Mouse (Mus musculus) gastrocnemius, postnatal 25 days (tissue): ENCODE measurements around the gene Scamp1. TPM values are rescaled to one million over a fixed set of nuclear protein-coding genes. Genes with fewer than 3 reads are reported as not detected.

Source experiments
- DNase-seq: peaks from one replicate; pipeline ENCODE4 v3.0.0; 2022
- total RNA-seq, 2 experiments: library from RNA; stranded (reverse); gene quantifications; 1 replicate in 1 of 2; 2 replicates in 1 of 2; pipeline ENCODE4 v1.2.3; 2021

Scamp1 gene
- total RNA-seq, 2 experiments from 2014 or later: 15.9 to 17.7 TPM

DNA sequence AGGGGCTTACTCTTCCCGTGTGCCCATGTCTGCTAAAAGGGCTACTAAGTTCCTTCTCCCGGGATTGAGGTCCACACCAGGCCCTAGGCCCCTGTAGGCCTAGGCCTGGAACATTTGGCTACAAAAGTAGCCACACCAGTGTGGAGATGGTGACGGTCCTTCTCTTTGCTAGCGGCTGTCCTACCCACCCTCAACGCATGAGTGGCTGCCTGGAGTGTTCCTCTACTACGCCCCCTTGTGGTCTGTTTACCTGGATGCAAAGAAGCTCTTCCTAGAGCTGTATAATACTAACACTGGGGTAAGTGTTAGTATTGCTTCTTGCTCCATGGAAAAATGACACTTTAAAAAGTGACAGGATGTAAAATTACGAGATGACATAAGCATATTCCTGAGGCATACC lies 108.5 kb downstream of the Scamp1 start:
- no peak for DNase-seq

DNA sequence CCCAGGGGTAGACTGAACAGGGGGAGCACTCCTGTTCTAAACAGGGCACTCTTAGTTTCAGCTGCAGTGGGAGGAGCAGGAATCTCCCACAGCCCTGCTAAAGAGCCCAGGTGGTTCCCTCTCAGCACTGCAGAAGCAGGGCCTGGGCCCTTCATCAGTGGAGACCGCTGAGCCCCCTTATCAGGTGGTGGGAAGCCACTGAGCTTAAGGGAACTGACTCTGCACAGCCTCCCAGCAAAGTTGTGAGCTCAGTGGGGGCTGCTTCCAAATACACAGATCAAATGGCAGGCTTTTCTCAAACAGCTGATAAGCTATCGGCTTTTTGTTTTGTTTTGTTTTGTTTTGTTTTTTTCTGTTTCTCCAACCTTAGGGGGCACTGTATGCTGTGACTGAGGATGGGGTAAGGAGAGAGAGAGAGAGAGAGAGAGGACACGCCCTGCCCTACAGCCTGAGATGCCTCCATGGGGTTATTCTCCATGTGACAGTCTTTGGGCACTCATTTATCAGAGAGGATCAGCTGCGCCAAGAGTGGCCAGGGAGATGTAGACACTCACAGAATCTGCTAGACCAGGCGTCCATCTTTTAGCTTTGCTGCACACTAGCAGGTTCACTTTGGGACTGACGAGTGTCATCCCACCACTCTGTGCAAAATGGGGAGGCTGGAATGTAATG lies 110.1 kb downstream of the Scamp1 start:
- no peak for DNase-seq

DNA sequence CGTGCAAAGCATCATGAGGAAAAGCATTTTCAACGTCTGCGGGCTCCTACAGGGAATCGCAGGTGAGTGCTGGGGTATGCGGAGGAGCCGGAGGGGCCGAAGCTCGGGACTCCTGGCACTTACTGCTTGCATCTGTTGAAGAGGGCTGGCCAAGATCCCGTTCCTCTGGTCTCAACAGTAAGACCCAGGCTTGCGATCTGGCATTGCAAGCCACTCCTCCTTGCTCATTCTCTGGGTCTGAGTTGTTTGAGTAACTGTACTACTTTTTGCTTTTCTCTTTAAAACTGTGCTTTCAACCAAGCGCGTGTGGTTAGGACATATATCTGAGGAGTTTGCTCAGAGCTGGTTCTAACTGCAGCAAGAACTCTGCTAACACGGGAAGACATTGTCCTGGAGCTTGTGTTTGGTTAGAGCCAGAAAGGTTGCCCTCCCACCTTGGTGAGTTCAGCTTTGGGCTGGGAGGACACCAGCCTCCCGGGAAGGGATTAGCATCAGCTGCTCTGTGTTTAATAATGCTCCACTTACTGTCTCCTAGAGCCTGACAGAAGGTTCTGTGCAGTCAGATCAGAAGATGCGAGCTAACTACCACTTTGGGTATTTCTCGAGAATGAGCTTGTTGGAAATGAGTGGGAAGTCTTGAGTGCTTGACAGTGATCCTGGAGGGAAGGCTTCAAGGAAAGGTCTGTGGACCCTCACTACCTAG lies 110.9 kb downstream of the Scamp1 start:
- DNase-seq: no peak

DNA sequence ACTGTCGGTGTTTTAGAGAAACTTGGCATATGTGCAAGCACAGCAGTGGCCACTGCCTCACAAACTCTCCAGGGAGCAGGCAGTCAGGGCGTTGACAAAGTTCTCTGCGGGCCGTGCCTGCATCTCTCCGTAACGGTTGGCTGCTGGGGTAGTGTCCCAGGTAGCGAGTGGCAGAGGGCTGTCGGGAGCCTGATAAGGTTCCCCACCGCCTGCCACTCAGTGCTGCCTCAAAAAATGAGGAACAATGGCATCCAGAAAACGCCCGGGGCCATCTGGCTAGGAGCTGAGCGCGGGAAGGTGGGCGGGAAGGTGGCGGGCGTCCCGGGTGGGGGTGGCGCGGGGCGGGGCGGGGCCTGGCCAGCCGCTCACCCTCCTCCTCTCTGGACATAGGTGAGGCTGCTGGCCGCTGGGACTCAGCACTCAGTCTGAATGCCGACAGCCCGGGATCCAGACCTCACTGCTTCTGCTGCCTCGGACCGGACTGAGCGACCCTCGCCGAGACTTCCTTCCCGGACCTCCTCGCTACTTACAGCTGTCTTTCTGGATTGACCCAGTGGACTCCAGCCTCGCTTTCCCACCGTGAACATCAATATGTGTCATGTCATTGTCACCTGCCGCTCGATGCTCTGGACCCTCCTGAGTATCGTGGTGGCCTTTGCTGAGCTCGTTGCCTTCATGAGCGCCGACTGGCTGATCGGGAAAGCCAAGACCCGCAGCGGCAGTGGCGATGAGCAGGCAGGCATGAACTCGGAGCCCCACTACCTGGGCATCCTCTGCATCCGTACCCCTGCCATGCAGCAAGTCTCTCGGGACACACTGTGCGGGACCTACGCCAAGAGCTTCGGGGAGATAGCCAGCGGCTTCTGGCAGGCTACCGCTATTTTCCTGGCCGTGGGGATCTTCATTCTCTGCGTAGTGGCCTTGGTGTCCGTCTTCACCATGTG lies 111.8 kb downstream of the Scamp1 start:
- DNase-seq: peak; percentile 36

- no peak for DNase-seq
Measured at GRCm38 (mm10) chr13:94172533-94173310, 112.9 kb downstream of the Scamp1 start.

GRCm38 (mm10) chr13:94171612-94172011 lies 114.0 kb downstream of the Scamp1 start:
- DNase-seq: no peak

DNA sequence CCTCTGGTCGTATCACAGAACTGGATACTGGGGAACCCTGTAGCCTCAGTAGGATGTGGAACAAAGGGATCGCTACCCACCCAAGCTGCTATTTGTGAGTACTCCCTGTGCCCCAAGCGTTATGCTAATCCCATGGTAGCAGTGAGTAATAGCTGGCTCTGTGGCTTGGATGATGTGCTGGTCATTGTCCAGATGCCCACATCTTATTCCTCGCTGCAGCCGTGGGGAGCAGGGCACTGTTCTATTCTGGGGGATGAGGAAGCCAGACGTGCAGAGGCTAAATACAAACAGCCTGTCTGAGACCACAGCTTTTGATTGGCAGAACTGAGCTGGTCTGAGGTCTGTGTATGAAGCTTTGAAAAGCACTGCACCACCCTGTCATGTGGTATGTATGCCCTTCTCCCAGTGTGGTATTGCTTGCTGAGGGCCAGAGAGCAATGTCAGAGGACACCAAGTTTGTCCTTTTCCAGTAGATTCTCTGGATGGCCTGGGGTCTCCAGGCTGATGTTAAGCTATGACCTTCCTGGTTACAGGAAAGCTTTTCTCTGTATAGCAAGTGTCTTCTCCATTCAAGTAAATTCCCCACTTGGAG lies 116.2 kb downstream of the Scamp1 start:
- DNase-seq: no peak

DNA sequence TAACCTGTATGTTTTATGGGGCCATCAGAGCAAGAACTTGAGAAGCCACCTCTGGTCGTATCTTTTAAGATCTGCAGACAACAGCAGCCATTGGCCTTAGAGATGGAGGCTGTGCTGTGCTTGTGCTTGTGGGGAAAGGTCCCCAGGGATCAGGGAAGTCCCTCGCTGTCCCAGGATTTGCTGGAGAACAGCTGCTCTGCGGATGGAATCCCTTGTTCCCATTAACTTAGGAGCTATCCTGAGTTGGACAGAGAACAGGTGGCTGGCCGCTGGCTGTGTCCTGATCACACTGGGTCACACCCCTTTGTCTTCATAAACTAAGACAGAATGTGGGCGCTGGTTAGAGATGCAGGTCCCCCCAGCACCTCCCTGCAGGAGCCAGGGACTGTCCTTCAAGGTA lies 117.3 kb downstream of the Scamp1 start:
- no peak for DNase-seq

- DNase-seq: no peak
Measured at GRCm38 (mm10) chr13:94164501-94164900, 121.2 kb downstream of the Scamp1 start.

DNA sequence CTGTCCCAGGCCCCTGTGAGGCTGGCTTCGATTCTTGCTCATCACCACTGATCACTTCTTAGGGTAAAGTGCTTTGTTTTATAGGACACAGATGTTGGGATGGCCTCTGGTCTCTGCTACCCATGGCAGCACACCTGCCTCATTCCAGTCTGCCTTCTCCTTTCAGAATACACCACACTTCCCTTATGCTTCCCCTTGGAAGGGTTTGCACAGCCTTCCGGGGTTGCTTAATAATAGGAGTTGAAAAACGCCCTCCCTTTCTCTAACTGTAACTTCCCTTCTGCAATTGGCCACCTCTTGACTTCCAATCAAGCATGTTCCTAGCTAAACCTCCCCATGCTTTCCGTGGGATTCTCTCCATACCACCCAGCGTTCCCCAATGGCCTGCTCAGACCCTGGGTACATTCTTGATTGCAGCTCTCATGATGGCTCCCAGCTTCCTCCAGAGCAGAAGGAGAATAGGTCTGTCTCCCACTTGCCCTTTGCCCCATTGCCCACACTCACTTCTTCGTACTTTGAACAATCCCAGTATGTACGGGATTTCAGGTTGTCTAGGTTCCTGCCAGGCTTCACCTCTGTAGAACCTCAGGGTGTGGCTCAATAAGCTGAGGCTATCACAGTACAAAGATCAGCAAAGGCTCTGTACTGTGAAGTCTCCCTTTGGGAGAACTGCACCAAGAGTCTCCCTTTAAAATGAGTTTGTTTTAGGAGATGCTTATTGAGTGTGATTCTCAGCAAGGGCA lies 126.0 kb downstream of the Scamp1 start:
- no peak for DNase-seq

GRCm38 (mm10) chr13:94158864-94159477 lies 126.7 kb downstream of the Scamp1 start:
- no peak for DNase-seq

DNA sequence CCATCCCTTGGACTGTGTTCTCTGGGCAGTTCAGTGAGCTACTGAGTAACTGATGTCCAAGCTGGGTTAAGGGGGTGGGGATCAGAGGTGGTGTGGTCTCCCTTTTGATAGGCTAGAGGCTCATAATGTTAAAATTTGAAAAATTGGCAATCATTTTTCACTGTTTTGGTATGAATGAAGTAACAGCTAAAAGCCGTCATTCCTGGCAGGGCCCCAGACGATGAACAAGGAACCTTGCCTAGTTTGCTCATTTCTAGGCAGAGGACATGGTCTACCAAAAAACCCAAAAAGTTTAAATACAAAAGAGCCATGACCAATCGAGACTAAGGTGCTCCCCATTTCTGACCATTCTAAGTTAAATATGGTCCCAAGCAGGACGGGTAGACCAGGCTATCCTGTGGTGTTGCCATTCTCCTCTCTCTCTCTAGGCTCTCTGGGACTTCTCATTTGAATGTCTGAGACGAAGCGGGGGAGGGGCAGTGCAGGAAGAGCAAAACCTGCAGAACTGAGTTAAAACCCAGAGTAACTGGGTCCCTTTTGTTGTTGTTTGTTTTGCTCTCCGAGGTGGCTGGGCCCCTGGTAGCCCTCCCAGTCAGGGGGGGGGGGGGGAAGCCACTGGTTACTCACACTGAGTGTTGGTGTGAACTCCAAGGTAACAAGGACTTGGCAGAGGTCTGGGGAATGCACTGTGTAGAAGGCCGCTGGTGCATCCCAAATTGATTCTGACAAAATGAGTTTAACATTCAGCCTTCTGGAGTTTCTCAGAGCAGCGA lies 129.8 kb downstream of the Scamp1 start:
- DNase-seq: peak; percentile 35

- DNase-seq: no peak
Measured at GRCm38 (mm10) chr13:94154512-94155296, 131.0 kb downstream of the Scamp1 start.

GRCm38 (mm10) chr13:94153658-94154057 lies 132.0 kb downstream of the Scamp1 start:
- no peak for DNase-seq

- no peak for DNase-seq
Measured at GRCm38 (mm10) chr13:94152836-94153235, 132.8 kb downstream of the Scamp1 start.
